Mouse (Mus musculus) stomach, postnatal 0 days (tissue): ENCODE results near the gene Rpl7l1.

ENCODE experiments used
- CTCF ChIP-seq: IDR thresholded peaks from 2 replicates; pipeline ENCODE4 v1.5.1; 2016; ENCODE audit warnings: antibody characterized with exemption, low read depth, mild to moderate bottlenecking, moderate library complexity
- EP300 ChIP-seq: optimal IDR thresholded peaks from 2 replicates; pipeline ENCODE3; 2016; ENCODE audit warnings: antibody characterized with exemption

DNA sequence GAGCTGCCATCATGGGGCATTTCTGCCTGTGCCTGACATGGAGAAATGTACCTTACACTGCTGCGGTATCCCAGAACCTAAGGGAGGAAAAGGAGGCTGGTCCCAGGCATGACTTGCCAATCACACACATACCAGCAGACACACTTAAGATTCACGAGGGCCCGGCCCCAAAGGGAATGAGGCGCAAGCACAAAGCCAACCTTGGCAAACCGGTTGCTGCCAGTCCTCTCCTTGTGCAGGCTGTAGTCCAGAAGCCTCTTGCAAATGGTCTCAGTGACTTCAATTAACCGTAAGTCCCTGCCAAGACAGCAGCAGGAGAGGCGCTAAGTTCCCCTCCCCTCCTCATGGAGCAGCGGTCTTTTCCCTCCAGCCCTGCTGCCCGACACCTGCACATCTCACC is 39.5 kb downstream of the Rpl7l1 start:
- TF ChIP-seq CTCF (no peak), EP300 (no peak)
